Mouse (Mus musculus) layer of hippocampus, adult 11-12 months (tissue): ENCODE measurements around the gene Olfr550.
"Not testable (repeated sequence)": the region's sequence is repeated elsewhere in the genome, so short reads cannot be mapped to it uniquely, and the experiment has no call there.

Source experiments
- DNase-seq: peaks from one replicate; pipeline ENCODE4 v3.0.0; 2022; ENCODE audit warnings: low spot score

Gene Olfr550

DNA sequence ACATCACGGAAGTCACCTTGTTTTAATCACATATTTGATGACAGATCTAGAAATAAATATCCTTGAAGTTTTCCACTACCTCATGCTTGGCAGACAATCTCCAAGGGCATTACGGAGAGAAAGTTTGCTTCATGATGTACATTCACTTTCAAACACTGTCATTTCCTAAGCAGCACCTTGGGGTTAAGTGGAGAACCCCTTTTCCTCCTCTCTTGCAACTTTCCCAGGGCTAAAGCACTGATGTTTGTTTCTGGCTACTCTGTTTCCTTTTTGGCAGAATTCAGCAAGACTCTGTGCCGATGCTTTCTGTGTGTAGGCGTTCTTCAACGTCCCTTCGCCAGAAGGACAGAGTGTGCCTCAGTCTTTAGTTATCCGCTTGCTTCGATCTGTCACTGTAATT, at the start of gene Olfr550:
Olfr550 (plus strand) TSS at position 301 of the 400 bp plus-strand sequence.
- DNase-seq, result no peak

DNA sequence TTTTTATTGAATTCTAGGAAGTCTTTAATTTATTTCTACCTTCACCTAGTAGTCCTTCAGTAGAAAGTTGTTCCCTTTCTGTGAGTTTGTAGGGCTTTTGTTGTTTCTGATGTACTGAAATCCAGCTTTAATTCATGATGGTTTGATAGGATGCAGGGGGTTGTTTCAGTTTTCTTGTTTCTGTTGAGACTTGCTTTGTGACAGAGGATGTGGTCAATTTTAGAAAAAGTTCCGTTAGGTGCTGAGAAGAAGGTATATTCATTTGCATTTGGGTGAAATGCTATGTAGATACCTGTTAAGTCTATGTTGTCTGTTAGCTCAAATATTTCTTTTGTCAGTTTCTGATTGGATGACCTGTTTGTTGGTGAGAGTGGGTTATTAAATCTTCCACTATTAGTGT, 42.2 kb upstream of the Olfr550 start:
- DNase-seq, result no peak

DNA sequence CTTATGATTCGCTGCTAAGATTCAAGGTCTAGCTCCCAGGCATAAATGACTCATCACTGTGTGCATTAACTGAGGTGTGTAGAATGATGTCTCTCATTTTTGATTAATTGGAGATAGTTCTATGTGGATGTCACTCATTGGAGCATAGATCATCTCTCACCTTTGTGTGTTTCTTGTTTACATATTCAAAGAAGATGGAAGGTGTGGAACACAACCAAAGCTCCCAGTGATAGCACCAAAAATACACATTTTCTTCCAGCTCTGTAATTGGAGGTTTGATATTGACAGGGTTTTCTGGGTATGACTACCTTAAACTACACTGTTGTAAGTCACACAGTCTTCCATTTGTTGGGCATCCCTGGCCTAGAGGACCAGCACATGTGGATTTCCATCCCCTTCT, 36.8 kb upstream of the Olfr550 start, which contains the start of gene Olfr547:
Olfr547 (plus strand) TSS at position 301 of the 400 bp plus-strand sequence.
- no peak for DNase-seq

DNA sequence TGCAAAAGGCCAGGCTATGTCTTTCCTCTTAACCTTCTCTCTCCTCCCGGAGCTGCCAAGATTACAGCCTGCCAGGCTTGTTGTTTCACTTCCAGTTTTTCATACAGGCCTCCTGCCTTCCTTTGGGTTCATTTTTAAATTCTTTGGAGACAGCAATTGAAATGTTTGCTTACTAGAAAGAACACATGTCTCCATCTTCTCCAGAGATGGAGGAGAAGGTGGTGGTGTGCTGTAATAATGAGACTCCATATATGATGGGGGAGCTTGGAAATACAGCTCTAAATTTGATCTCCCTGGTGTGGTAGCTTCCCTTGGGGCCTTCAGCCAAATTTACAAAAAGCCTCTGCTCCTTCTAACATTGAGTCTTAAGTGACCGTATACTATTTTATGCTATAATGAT, 30.6 kb upstream of the Olfr550 start, which contains the start of gene Olfr548-ps1:
Olfr548-ps1 (plus strand) TSS at position 301 of the 400 bp plus-strand sequence.
- no peak for DNase-seq

DNA sequence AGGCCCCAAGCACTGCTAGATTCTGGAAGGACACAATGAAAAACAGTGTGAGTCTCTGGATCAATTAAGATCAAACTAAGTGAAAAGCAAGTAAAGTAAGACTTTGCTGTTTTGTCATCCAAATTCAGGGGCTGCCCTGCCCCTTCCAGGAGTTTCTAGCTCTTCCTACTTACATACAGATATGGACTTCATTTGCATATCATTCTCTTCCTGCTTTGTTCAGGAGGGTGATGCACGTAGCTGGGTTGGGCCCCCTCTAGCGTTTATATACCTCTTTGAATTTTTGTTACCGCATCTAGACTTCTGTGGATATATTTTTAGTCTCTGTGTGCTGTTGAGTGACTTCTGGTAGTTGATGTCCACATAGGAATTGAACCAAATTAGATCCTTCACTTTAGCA, 30.0 kb upstream of the Olfr550 start:
- no peak for DNase-seq

DNA sequence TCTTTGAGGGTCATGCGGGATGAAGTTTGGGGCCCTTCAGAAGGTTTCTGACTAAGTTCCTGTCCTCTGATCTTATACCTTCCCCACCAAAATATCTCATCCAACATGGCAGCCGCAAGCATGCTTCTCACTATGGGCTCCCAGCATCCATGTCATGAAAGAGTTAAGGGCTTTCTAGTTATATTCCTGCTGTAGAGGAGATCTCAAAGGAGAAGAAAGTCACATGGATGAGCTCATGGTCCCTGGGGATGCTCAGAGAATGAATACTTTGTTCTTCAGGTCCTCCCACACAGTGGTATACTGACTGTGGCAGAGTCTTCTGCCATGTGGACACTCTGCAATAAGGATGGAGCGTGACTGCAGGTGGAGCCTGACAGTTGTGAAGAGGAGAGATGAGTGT, 21.7 kb upstream of the Olfr550 start, which contains the start of gene Olfr549:
Olfr549 (plus strand) TSS at position 301 of the 400 bp plus-strand sequence.
- no peak for DNase-seq

DNA sequence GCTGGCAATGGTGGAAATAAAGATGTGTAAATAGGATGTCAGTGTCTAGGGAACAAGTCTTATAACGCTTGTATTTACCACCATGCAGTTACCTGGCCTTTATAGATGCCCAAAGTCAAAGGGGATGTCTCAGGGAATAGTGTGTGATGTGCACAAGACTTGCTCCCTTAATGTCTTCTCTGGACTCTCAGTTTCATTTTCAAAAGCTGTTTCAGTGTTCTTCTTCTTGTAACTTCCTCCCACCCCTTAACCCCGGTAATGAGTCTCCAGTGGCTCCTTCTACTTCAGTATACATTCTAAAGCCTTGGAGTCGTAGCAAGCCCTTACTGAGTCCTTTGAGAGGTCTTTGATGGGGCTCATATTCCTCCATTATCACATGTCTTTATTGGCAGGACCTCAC, 18.0 kb upstream of the Olfr550 start:
- no peak for DNase-seq

DNA sequence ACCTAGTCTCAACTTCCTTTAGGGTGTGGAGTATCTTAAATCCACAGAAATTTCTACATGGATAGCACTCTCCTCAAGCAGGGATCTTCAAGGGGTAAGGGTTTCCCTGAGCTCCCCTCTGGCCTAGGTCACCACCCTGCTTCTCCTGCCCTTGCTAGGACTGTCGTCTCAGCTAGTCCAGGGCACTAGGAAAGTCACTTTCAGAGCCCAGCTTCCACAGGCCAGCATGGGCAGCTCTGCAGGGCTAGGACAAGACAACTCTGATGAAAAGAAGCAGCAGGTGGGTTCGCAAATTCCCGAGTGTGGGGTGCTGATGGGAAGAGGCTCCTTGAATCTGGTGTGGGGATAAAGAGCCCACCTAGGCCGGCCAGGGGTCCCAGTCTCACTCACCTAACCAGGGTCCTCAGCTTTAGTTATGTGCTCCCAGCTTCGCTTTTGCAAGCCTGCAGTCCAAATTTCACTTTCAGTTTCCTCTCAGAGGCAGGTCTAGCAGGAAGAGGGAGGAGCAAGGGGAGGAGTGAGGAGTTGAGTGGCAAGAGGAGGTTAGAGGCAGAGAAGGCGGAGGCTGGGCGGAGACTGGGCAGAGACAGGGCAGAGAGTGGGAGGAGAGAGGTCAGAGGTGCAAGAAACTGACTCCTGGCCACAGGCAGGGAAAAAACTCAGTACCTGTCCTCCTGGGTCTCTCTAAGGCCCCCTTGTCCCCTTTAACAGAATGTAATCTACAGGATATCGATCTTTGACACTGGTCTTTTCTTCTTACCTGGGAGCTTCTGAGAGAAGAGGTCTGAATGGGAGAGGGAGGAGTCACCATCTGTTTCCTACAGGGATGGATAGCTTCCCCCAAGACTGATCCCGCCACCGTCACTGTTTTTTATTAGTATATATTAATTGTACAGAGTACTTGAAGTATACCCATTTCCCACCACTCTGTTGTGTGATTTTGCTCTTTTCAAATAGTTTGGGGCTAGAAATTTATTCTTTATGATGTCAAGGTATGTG, 5.9 kb upstream of the Olfr550 start, which contains the start of gene Trim21:
Trim21 (minus strand) TSS at position 488 of the 999 bp plus-strand sequence.
- peak; percentile 68 for DNase-seq

DNA sequence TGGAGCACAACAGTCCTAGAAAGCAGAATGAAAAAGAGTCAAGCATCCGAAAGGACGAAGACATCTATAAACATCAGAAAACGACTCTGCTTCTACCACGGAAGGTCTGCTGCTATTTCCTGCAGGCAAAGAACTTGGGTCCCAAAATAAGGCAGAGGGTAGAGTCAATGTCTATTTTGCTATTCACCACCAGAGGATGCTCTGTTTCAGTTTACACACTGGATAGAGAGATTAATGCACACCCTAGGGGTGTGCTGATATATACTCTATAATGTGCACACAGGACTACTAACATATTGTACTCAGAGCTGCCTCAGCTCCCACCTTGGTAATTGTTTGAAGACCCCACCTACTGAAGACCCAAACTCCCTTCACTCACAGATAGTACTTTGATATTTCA, 5.0 kb upstream of the Olfr550 start:
- no peak for DNase-seq

DNA sequence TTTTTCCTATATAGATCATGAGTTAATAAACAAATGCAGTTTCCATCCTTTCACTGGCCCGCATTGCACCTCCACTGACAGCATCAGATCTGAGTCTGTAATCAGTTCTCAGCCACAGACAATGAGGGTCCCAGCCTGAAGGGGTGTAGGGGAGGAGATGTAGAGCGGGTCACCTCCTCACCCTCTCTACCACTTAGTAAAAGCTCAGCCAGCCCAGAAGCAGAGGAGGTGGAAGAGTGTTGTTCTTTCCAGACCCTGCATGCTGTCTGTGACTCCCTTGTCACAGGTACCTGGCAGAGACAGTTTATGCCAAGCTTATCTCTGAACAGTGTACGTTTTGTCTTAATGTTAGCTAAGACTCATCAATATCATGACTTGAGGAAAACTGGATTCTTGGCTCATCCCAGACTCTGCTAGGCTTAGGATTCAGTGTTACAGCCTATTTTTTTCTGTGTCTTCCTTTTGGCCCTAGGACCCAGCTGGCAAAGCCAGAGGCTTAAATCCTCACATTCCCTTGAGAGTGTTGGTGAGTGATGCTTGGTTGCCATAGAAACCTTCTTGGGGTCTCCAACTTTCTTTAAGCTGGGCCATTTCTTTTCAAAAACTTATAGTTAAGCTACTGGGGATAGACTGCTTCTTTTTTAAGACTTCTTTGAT, 2.1 kb downstream of the Olfr550 start:
- no peak for DNase-seq

DNA sequence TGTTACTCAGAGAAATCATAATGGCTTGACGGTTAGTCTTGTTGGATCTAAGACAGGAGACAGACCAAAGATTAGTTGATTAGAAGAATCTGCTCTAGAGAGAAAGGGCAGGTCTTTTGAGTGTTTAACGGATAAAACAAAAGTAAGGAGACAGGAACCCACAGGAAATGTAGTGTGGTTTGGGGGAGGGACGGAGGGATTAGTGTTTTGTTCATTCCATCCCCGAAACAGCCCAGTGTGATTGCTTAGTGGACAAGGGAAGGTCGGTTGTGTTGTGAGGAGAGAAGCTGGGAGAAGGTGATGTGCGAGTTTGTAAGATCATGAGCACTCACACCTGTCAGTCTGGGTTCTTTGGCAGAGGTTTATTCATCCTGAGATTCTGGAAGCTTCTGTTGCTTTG, 4.8 kb downstream of the Olfr550 start:
- no peak for DNase-seq

DNA sequence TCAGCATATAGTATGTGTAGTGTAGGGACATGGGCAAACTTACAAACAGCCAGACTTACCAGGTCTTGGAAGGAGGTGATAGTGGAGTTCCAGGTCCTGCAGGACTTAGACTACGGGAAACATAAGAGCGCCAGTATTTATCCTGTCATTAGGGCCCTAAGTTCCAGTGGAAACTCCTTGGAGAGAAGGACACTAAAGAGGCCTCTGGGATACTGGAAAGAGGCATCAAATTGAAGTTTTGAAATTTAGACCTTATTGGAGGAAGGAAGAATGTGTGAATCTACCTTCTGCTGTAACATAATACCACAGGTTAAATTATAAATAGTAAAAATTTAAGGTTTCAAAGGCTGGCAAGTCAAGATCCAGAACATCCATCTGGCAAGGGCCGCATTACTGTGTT, 20.5 kb downstream of the Olfr550 start, which contains the start of gene Olfr551:
Olfr551 (minus strand) TSS at position 101 of the 400 bp plus-strand sequence.
- DNase-seq, result no peak

DNA sequence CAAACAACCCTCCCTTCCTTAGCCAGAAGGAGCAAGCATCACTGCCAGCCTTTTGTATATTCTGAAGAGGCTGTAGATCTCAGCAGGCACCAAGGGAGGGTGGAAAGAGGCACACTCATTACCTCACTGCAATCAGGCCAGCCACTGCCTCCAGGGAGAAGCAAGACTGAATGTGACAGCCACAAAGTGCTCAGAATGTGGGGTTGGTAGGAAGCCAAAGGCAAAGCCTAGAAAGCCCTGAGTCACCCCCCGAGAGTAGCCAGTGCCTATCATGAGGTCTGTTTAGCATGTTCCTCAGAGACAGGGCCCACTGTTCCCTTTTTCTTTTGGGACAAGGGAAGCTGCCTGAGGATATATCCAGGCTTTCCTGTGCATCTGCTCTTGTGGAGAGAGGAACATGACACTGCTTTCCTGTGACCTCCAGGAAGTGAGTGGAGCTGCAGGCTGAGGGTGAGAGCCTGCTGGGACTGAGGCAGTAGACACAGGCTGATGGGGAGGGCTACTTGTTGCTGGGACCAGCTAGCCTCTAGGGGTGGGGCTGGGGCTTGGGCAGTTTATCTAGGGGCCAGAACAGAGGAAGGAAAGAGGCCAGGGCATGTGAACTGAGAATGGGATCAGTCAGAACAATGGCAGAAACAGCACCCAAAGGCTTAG, 26.3 kb downstream of the Olfr550 start, which contains the start of gene Olfr552:
Olfr552 (plus strand) TSS at position 393 of the 654 bp plus-strand sequence.
- DNase-seq, result no peak

DNA sequence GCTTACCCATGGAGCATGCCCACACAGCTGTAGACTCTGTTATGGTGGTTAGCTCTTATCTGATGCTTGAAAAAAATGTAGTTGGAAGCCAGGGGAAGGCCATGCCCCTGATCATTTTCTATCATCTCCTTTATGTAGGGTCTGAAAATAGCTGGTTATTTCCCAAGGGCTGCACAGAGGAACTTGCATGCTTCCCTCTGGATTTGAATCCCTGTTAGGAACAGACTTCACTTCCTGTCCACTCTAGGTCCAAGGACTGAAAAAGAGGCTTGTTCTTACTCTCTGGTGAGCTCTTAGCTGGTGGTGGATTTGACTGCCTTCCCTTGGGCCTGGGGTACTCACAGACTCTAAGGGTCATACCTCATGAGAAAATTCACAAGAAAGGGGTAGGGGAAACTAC, 46.9 kb downstream of the Olfr550 start, which contains the start of gene Olfr553:
Olfr553 (minus strand) TSS at position 101 of the 400 bp plus-strand sequence.
- no peak for DNase-seq

DNA sequence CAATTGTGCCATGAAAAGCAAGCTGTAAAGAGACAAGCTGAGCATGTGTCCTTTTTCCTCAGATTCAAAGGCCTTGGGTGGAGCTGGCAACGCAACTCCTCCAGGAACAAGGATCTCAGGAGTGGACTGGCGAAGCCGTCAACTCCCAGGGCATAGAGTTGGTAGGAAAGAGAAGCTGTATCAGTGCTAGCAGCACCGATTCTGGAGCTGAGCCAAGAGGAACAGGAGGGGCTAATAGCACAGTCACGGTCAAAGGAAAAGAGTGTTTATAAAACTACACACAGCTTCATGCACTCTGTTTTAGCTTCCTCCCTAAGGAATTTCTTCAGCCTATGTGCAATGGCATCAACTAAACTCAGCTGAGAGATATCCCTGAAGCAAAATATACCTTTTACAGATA, 48.4 kb downstream of the Olfr550 start:
- DNase-seq, result no peak

DNA sequence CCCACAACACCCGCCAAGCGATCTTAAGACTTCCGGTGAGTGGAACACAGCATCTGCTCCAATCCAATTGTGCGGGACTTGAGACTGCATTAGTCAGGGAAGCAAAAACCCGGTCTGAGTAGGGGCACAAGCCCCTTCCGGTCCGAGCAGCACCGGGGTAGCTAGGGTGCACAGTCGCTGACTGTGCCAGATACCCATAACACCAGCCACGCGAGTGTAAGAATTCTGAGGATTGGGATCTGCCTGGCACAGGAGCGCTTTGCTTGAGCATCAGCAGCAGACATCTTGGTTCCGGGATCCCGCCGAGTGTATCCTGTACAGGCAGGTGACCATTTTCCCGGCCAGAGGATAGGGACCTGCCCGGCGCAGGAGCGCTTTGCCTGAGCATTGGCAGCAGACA, 49.1 kb downstream of the Olfr550 start:
- not testable (repeated sequence) for DNase-seq
